Mouse (Mus musculus) liver, embryonic 16.5 days (tissue): ENCODE results near the gene Nisch. TPM values are rescaled to one million over a fixed set of nuclear protein-coding genes. Genes with fewer than 3 reads are reported as not detected.

Experiments
- ATAC-seq: fragments of 200-750 bp; cut with Nextera tagmentation; 2 replicates; pipeline ENCODE4 v1.8.0; 2017; ENCODE audit warnings: low read depth, mild to moderate bottlenecking, moderate number of reproducible peaks, moderate library complexity
- H3K27ac ChIP-seq: fragments of 300-500 bp; sonication (generic); 2 replicates; pipeline ENCODE4 v1.5.1; 2014; ENCODE audit warnings: mild to moderate bottlenecking, low read length
- H3K27me3 ChIP-seq: fragments of 300-500 bp; sonication (generic); 2 replicates; pipeline ENCODE4 v1.6.1; 2014; ENCODE audit warnings: low read depth, low read length, mixed read lengths; ENCODE audit not compliant: control insufficient read depth, insufficient read depth
- H3K36me3 ChIP-seq: fragments of 300-500 bp; sonication (generic); 2 replicates; pipeline ENCODE4 v1.6.1; 2014; ENCODE audit warnings: mild to moderate bottlenecking; ENCODE audit not compliant: control insufficient read depth, insufficient read depth
- H3K4me1 ChIP-seq: fragments of 300-500 bp; sonication (generic); 2 replicates; pipeline ENCODE4 v1.6.1; 2014; ENCODE audit warnings: low read depth, low read length, mixed read lengths; ENCODE audit not compliant: control insufficient read depth
- H3K4me2 ChIP-seq: fragments of 300-500 bp; sonication (generic); 2 replicates; pipeline ENCODE4 v1.6.1; 2014; ENCODE audit warnings: low read depth, low read length, mixed read lengths
- H3K4me3 ChIP-seq: fragments of 300-500 bp; sonication (generic); 2 replicates; pipeline ENCODE4 v1.5.1; 2014; ENCODE audit warnings: low read depth, mild to moderate bottlenecking, low read length
- H3K9ac ChIP-seq: fragments of 300-500 bp; sonication (generic); 2 replicates; pipeline ENCODE4 v1.6.1; 2014; ENCODE audit warnings: low read depth, low read length
- H3K9me3 ChIP-seq: fragments of 300-500 bp; sonication (generic); replicated peaks from 2 replicates; pipeline ENCODE4 v1.6.1; 2016; ENCODE audit warnings: low read length; ENCODE audit not compliant: control insufficient read depth
- WGBS: fragments of 180-500 bp; shearing (Covaris S2); extraction: QIAGEN DNeasy Blood & Tissue Kit; methylation state at CpG from one replicate; pipeline ENCODE4 v1.1.7; 2014; ENCODE audit not compliant: insufficient replicate concordance; 5-methylcytosine and 5-hydroxymethylcytosine counted together
- polyA plus RNA-seq: library from polyadenylated mRNA; unstranded; fragments of >200 nt; fragmentation: Nextera tagmentation; extraction: Ambion mirVana; gene quantifications from 2 replicates; pipeline ENCODE4 v1.2.1, GENCODE M21; 2015

Gene Nisch
- polyA plus RNA-seq, 1 experiment from 2014 or later: 112 TPM

- Histone ChIP-seq H3K4me2 (no peak overlapping the region), H3K27me3 (no peaks in the 10 kb centered on the region), H3K9ac (no peak overlapping the region), H3K27ac (peak overlapping the region; percentile 66), H3K9me3 (no peaks in the 10 kb centered on the region), H3K4me1 (peaks cover 11% of the 10 kb centered on the region), H3K4me3 (no peak overlapping the region), H3K36me3 (peaks cover 50% of the 10 kb centered on the region)
- peak; percentile 51 for ATAC-seq
- 73% methylated on average over 6 of the region's 6 CpGs for WGBS
Observed at GRCm38 (mm10) chr14:31188771-31189181, 28.0 kb downstream of the Nisch start.

- peaks cover 51% of the 10 kb centered on the region for H3K36me3 ChIP-seq
- ATAC-seq: no peak
- H3K9ac ChIP-seq: no peak overlapping the region
- H3K4me3 ChIP-seq: no peak overlapping the region
- H3K9me3 ChIP-seq: no peaks in the 10 kb centered on the region
- H3K4me1 ChIP-seq: peaks cover 19% of the 10 kb centered on the region
- no peak overlapping the region for H3K27ac ChIP-seq
- WGBS: 68% methylated on average over 4 of the region's 4 CpGs
- no peaks in the 10 kb centered on the region for H3K27me3 ChIP-seq
- H3K4me2 ChIP-seq: no peak overlapping the region
Observed at GRCm38 (mm10) chr14:31186656-31187055, 30.1 kb downstream of the Nisch start.

DNA sequence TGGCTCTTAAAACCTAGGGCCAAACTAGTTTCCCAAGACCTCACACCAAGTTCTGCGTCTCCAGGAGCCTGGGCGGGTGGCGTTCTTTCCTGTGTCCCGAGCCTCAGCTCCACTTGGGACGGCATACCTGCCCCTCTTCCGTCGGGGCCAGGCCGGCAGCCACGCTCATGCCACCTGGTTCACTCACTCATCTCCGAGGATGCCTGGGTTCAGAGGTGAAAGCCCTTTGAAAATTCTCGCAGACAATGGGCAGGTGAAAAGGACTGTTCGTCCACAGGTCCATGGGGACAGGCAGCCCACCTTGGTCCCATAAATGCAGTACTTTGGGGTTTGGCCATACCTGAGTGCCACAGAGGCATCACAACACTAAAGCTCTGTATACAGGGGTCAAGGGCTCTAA, 32.6 kb downstream of the Nisch start:
- H3K27ac ChIP-seq: peak overlapping the region; percentile 43
- peaks cover 44% of the 10 kb centered on the region for H3K36me3 ChIP-seq
- no peaks in the 10 kb centered on the region for H3K27me3 ChIP-seq
- 78% methylated on average over 12 of the region's 12 CpGs for WGBS
- no peak overlapping the region for H3K4me3 ChIP-seq
- H3K9me3 ChIP-seq: no peaks in the 10 kb centered on the region
- no peak overlapping the region for H3K9ac ChIP-seq
- peaks cover 19% of the 10 kb centered on the region for H3K4me1 ChIP-seq
- no peak overlapping the region for H3K4me2 ChIP-seq
- ATAC-seq: no peak

DNA sequence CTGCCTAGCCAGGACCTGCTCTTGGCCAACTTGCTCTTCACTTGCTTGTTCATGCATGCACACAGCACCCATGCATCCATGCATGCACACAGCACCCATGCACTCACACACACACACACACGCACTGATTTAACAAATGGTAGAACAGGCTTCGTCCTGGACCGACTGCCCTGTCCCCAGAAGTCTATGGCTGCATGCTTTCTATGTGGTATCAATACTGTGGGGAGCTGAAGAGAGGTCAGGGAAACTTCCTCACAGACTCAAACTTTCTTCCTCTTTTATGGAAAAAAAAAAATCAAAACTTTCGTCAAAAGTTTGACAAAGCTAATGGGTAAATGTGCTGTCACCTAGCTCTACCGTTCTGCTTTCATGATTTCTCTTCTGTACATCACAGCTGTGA, 33.2 kb downstream of the Nisch start:
- no peak overlapping the region for H3K4me3 ChIP-seq
- ATAC-seq: no peak; the same call in none of the 2 replicates
- no peak overlapping the region for H3K4me2 ChIP-seq
- H3K9me3 ChIP-seq: no peaks in the 10 kb centered on the region
- WGBS: 45% methylated on average over 5 of the region's 5 CpGs
- peaks cover 19% of the 10 kb centered on the region for H3K4me1 ChIP-seq
- no peaks in the 10 kb centered on the region for H3K27me3 ChIP-seq
- H3K9ac ChIP-seq: no peak overlapping the region
- H3K27ac ChIP-seq: peak overlapping the region; percentile 75
- peaks cover 44% of the 10 kb centered on the region for H3K36me3 ChIP-seq

GRCm38 (mm10) chr14:31182786-31183290, 33.9 kb downstream of the Nisch start:
- peak overlapping the region; percentile 75 for H3K27ac ChIP-seq
- H3K4me3 ChIP-seq: peak overlapping the region; percentile 11; the same call in 1 of the 2 replicates
- 53% methylated on average over 2 of the region's 2 CpGs for WGBS
- H3K4me2 ChIP-seq: no peak overlapping the region
- H3K36me3 ChIP-seq: peaks cover 42% of the 10 kb centered on the region
- H3K9ac ChIP-seq: no peak overlapping the region
- H3K27me3 ChIP-seq: no peaks in the 10 kb centered on the region
- ATAC-seq: peak; percentile 81
- no peaks in the 10 kb centered on the region for H3K9me3 ChIP-seq
- peaks cover 19% of the 10 kb centered on the region for H3K4me1 ChIP-seq

- H3K27ac ChIP-seq: peak overlapping the region; percentile 39; the same call in 1 of the 2 replicates
- no peaks in the 10 kb centered on the region for H3K27me3 ChIP-seq
- no peaks in the 10 kb centered on the region for H3K9me3 ChIP-seq
- no peak overlapping the region for H3K4me2 ChIP-seq
- no peak for ATAC-seq
- H3K36me3 ChIP-seq: peaks cover 36% of the 10 kb centered on the region
- H3K4me1 ChIP-seq: peaks cover 17% of the 10 kb centered on the region
- no peak overlapping the region for H3K9ac ChIP-seq
- WGBS: 78% methylated on average over 4 of the region's 4 CpGs
- no peak overlapping the region for H3K4me3 ChIP-seq
Observed at GRCm38 (mm10) chr14:31181512-31181911, 35.2 kb downstream of the Nisch start.

DNA sequence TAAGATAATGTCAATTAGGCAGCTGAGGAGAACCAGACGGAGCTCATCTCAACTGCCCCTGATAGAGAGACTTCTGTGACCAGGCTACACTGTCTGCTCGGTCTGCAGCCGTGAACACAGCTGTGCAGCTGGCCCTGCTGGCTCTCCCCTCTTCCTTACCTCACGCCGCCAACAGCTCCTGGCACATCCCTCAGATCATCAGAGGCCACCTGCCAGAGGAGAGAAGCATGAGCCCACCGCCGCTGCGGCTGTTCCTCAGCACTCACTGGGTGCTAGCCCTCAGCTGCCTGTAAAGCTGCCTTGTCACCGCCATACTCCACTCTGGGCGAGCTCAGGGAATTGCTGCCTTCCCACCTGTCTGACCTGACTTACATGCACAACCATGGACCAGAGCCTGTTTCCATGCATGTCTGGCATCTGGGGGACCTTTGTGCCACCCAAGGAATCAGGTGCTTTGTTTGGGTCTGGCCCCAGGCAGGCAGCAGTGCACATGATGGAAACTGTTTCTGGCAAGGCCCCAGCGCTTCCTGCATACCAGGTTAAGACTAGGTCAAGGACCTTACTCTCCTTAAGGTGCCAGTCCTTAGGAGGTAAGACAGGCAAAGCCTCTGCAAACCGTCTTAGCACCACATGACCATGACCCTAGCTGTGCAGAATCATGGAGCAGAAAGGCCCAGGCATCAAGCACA, 36.9 kb downstream of the Nisch start:
- H3K36me3 ChIP-seq: peaks cover 26% of the 10 kb centered on the region
- H3K4me3 ChIP-seq: no peak overlapping the region
- no peak for ATAC-seq
- H3K9me3 ChIP-seq: no peaks in the 10 kb centered on the region
- H3K27ac ChIP-seq: no peak overlapping the region
- no peak overlapping the region for H3K4me2 ChIP-seq
- H3K27me3 ChIP-seq: no peaks in the 10 kb centered on the region
- H3K9ac ChIP-seq: no peak overlapping the region
- H3K4me1 ChIP-seq: peaks cover 14% of the 10 kb centered on the region
- 78% methylated on average over 12 of the region's 12 CpGs for WGBS

- Histone ChIP-seq H3K27ac (no peak overlapping the region), H3K4me2 (no peak overlapping the region), H3K36me3 (peaks cover 37% of the 10 kb centered on the region), H3K27me3 (no peaks in the 10 kb centered on the region), H3K9ac (no peak overlapping the region), H3K4me1 (peaks cover 6% of the 10 kb centered on the region), H3K9me3 (no peaks in the 10 kb centered on the region), H3K4me3 (no peak overlapping the region)
- ATAC-seq: no peak
- 73% methylated on average over 5 of the region's 5 CpGs for WGBS
Observed at GRCm38 (mm10) chr14:31177715-31178114, 39.0 kb downstream of the Nisch start.

GRCm38 (mm10) chr14:31177287-31177686, 39.5 kb downstream of the Nisch start:
- H3K9ac ChIP-seq: no peak overlapping the region
- no peak for ATAC-seq
- no peak overlapping the region for H3K4me3 ChIP-seq
- 74% methylated on average over 16 of the region's 16 CpGs for WGBS
- H3K4me2 ChIP-seq: no peak overlapping the region
- no peaks in the 10 kb centered on the region for H3K9me3 ChIP-seq
- H3K36me3 ChIP-seq: peaks cover 38% of the 10 kb centered on the region
- H3K4me1 ChIP-seq: peaks cover 3% of the 10 kb centered on the region
- H3K27ac ChIP-seq: no peak overlapping the region
- H3K27me3 ChIP-seq: no peaks in the 10 kb centered on the region
